Mouse (Mus musculus): Measurements from ENCODE around the gene Scd4.

Scd4 gene

GRCm38 (mm10) chr19:44332833-44333623, at the start of gene Scd4:
Scd4 (plus strand) TSS chr19:44333092.
- DNase-seq (ENCODE audit: extremely low read depth, low read depth, low spot score) = no peak

DNA sequence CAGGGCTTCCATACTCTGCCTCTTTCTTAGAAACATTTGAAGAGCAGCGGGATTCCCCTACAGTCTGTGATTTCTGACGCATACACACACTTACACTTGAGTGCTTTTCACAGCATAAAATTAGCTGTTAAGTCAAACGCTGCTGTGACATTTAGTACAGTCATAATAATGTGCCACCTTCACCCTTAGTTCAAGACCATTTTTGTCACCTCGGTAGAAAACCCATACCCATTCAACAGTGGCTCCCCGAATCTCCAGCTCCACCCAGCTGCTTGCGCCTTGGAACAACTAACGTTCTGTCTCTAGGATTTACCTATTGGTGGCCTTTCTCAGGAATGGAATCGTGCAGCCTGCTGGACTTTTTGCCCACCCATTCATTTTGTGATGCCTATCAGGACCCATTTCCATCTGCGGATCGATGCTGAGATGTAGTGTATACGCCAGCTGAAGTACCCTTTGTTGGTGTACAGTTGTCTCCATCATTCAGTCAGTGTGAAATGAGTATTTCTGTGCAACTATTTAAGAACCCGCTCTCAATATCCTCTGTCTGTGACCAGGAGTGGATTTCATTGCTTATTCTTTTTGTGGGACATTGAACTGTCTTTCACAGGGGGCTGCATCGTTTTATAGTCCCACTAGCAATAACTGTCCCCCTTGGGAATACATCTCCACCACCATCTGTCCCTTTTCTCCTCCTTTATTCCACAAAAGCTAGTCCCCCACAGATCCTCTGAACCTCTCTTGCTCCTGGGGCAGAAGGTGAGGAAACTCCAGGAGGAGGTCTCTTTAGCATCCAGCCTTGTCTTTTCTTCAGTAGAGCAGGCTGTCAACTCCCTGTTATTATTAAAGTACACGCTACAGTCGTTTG, 49.5 kb upstream of the Scd4 start:
- DNase-seq (ENCODE audit: extremely low read depth, low read depth, low spot score) = no peak

GRCm38 (mm10) chr19:44284025-44284695, 48.7 kb upstream of the Scd4 start:
- DNase-seq (ENCODE audit: extremely low read depth, low read depth, low spot score) = no peak

DNA sequence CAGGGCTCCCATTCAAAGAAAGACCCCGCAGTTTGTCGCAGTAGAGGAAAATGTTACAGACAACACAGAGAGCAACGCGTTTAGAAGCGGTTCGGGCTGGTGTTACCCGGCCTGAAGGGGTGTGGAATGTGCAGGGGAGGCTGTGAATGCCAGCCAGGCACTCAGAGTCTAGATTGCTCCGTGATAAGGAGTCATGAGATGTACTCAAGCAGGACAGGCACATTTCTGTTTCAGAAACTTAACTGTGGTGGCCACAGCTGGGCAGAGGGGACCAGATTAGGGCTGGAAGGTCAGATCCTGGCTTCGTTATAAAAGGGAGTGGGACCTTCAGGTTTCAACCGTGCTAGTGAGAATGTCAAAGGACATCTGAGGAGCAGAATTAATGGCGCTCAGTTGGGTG, 48.2 kb upstream of the Scd4 start:
- no peak for DNase-seq (ENCODE audit: extremely low read depth, low read depth, low spot score)

- no peak for DNase-seq (ENCODE audit: extremely low read depth, low read depth, low spot score)
Measured at GRCm38 (mm10) chr19:44285554-44285953, 47.3 kb upstream of the Scd4 start.

GRCm38 (mm10) chr19:44286109-44286508, 46.8 kb upstream of the Scd4 start:
- DNase-seq (ENCODE audit: extremely low read depth, low read depth, low spot score) = no peak

DNA sequence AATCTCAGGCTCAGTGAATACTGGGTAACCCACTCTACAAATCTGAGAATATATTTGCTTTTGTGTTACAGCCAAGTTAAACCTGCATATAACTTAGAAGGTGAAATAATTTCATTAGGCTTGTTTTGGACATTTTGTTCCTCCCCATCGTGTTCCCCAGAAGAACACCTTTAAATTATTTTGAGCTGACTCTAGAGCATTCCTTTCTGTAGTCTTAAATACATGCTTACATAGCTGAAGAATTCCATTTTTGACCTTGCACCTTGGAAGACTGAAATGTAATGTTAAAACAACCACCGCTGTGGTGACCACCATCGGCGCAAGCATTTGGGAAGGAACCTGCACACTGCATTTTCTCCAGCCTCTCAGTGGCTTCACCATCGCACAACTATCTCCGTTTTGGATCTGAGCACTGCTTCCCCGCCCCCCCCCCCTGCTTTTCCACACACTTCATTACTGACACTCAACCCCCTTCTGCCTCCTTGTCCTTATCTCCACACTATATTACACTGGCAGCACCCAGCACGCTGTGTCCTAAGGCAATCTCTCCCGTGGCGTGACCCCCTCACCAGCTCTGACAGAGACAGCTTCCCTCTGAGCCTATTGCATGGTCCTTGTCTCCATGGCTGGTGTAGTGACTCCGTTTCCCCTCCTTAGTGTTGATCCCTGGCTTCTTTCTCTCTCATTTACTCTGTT, 45.3 kb upstream of the Scd4 start:
- no peak for DNase-seq (ENCODE audit: extremely low read depth, low read depth, low spot score)

DNA sequence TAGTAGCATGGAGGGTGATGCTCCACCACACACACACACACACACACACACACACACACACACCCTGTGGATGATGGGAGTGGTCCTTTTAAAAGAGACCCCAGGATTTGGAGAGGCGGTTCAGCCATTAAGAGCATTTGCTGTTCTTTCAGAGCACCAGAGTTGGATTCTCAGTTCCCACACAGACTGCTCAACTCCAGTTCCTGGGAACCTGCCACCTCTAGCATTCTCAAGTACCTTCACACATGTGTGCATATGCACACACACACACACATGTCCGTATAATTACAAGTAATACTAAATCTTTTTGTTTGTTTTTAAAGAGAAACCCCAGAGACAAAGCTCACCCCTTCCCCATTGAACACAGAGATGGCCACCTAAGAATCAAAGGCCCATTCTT, 40.8 kb upstream of the Scd4 start:
- DNase-seq (ENCODE audit: extremely low read depth, low read depth, low spot score) = no peak

- DNase-seq (ENCODE audit: extremely low read depth, low read depth, low spot score) = no peak
Measured at GRCm38 (mm10) chr19:44292483-44292882, 40.4 kb upstream of the Scd4 start.

DNA sequence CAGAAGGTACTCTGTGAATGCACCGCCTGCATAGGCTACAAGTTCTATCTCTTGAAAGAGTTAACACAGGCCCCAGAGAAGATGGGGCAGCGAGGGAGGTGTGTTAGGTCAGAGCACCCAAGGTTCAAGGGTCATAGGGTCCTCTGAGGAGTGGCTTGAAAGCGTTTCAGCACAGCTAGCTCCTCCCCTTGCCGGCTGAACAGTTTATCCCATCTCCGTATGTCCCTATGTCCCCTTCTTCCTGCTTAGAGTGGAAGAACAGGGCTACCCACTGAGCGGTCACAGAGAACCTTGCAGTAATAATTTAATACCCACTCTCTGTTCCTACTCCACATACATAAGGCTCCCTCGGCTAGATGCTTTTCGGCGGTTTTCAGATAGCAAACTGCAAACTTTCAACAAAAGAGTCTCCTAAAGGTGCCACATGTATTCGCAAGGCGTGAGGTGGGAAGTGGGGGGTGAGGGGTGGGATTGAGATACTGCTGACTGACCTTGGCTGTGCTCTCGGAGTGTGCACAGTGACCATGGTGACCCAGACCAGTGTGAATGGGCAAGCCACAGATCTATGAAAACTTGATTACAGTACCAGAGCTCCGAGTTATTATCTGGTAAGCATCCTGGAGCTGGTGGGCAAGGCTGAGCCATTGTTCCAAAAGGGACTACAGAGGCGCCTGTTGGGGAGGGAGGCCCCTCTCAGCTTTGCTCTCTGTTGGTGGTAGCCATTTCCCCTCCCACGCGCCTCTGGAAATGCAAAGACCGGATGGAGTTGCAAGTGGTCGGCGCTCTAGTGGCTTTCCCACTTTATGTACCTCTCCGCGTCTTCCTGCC, 39.7 kb upstream of the Scd4 start, which contains the start of gene Scd2:
Gene Scd2 (plus strand): TSS at position 734 of the 828 bp plus-strand sequence.
- no peak for DNase-seq (ENCODE audit: extremely low read depth, low read depth, low spot score)

DNA sequence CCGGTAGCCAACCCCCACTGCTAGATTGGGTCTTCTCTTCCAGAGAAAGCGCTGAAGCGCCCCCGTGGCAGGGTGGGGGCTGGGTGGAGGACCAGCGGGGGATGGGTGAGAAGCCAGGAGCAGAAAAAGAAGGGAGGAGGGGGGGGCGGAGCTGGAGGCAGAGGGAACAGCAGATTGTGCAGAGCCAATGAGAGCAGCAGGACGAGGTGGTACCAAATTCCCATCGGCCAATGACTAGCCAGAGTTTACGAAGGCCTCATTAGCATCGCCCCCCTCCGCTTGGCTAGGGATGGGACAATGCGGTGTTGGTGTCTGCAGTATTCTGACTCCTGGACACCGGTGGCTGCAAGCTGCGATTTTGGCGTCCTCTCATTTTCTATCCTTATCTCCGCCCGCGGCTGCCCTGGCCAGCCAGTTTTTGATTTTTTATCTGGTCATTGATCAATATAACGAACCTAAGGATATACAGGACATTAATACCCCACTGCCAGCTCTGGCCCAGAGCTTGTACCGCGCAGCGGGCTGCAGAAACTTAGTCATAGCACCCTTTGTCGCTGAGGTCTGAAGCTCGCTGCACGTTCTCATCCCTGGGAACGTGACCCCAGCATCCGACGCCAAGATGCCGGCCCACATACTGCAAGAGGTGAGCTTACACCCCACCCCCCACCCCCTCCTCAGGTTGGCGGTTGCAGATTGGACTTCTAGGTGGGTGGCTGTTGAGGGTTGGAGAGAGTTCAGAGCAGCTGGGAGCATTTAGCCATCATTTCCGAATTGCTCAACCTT, 38.9 kb upstream of the Scd4 start:
- no peak for DNase-seq (ENCODE audit: extremely low read depth, low read depth, low spot score)

GRCm38 (mm10) chr19:44294588-44295041, 38.3 kb upstream of the Scd4 start:
- no peak for DNase-seq (ENCODE audit: extremely low read depth, low read depth, low spot score)

- DNase-seq (ENCODE audit: extremely low read depth, low read depth, low spot score) = no peak
Measured at GRCm38 (mm10) chr19:44295251-44295650, 37.6 kb upstream of the Scd4 start.

GRCm38 (mm10) chr19:44295741-44296140, 37.2 kb upstream of the Scd4 start:
- no peak for DNase-seq (ENCODE audit: extremely low read depth, low read depth, low spot score)

DNA sequence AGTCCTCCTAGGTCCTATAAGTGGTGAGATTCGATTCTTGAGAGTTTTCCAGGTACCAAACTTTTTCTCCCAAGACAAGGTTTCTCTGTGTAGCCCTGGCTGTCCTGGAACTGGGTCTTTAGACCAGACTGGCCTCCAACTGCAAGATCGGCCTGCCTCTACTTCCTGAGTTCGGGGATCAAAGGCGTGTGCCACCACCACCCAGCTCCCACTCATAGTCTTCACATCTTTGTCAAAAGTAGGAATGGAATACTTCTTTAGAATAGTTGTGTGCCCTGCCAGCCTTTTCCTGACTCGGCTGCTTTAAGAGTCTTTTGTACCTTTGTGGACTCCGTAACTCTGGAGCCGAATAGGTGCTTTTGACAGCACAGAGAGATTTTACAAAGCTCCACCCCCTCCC, 36.7 kb upstream of the Scd4 start:
- no peak for DNase-seq (ENCODE audit: extremely low read depth, low read depth, low spot score)

DNA sequence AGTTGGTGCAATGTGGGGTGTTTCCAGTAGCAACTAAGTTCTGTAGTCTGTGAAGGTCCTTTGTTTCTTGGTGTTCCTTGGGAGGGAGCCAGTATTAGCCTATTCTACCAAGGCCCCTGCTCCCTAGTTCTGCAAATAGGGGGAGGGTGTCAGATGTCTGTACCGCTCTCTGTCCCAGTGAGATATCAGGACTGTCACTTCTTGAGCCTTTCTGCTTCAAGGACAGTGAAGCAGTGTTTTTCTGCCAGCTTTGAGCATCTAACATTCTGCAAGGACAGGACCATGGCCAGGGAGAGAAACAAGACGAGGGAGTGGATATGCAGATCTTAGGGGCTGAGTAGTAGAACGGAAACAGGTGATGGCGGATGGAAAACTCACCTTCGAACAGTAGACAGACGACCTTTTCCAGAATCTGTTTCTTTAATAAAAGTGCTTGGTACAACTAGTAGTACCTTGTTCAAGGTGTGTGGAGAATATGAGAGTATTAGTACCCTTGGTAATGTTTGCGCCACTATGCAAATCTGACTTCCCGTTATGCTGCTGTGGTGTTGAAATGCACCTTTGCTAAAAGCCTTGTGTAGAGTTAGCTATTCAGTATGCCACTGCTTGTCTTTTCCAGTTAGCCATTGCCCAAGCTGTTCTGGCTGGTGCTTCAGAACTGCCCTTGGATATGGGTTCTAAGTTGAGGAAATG, 35.7 kb upstream of the Scd4 start:
- no peak for DNase-seq (ENCODE audit: extremely low read depth, low read depth, low spot score)

DNA sequence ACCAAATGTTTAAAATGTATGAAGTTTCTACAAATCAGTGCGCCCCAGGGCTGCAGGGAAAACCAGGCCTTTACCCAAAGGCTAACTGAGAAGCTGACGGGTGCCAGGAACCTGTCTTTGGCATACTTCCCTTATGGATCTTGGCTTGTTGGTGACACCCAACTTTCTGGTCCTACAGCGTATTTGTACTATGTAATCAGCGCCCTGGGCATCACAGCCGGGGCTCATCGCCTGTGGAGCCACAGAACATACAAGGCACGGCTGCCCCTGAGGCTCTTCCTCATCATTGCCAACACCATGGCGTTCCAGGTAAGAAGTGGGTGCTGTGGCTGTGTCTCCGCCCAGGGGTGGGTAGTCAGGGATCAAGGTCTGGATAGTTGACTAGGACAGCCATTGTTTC, 35.0 kb upstream of the Scd4 start:
- DNase-seq (ENCODE audit: extremely low read depth, low read depth, low spot score) = no peak

GRCm38 (mm10) chr19:44299078-44299477, 33.8 kb upstream of the Scd4 start:
- DNase-seq (ENCODE audit: extremely low read depth, low read depth, low spot score) = no peak

GRCm38 (mm10) chr19:44299902-44300301, 33.0 kb upstream of the Scd4 start:
- DNase-seq (ENCODE audit: extremely low read depth, low read depth, low spot score) = no peak
